Mouse (Mus musculus) cortical plate, adult 2 months (tissue): ENCODE data around the gene Ovch2.

Experiments
- CTCF ChIP-seq: fragments of 200-500 bp; IDR thresholded peaks from 2 replicates; pipeline ENCODE4 v1.5.1; 2011; ENCODE audit warnings: mild to moderate bottlenecking, control low read depth, low read length; ENCODE audit not compliant: insufficient read depth; ENCODE audit errors: extremely low read depth
- POLR2A ChIP-seq: fragments of 200-500 bp; IDR thresholded peaks from 2 replicates; pipeline ENCODE4 v1.6.1; 2011; ENCODE audit warnings: mild to moderate bottlenecking, low read length, control low read depth; ENCODE audit not compliant: insufficient read depth; ENCODE audit errors: extremely low read depth

DNA sequence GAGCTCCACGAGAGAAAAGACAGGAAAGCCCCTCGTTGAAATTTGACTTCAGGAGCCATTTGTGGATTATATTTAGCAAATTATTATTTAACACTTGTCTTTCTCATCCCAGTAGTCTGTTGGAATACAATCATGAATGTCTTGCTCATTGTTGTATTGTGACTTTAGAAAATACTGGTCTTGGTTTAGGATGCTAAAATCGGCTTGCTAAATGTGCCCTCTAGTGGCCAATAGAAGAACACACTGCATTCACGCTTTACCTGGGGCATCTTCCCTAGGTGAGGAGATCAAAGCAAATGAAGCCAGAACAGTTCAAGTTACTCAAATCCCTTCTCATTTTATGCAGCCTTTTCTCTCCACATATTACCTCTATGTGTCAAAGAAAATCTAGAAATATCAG lies 21.4 kb downstream of the Ovch2 start:
- TF ChIP-seq POLR2A = no peak
- peak; percentile 55; the same call in 1 of the 2 replicates for TF ChIP-seq CTCF
